Mouse (Mus musculus): Measurements from ENCODE around the gene Gm19402.
"Not testable (repeated sequence)": the region's sequence is repeated elsewhere in the genome, so short reads cannot be mapped to it uniquely, and the experiment has no call there.

Gm19402 gene

DNA sequence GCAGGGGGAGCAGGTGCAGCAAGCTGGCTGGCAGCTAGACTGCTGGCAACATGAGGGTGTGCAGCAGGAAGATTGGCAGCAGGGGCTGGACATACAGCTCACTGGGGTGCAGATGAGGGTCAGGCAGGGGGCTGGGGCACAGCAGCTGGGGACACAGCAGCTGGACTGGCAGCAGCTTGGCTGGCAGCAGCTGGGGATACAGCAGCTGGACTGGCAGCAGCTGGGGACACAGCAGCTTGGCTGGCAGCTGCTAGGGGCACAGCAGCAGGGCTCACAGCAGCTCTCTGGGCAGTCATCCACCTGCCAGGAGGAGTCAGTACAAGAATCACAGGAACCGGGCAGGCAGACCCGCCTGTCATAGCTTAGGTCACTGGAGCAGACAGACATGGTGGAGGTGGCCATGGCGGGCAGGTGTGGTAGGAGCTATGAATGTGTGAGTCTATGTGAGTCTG lies at the start of gene Gm19402:
Gene Gm19402, minus strand, starts transcription at position 402 of the 452 bp plus-strand sequence.
- not testable (repeated sequence) for DNase-seq

DNA sequence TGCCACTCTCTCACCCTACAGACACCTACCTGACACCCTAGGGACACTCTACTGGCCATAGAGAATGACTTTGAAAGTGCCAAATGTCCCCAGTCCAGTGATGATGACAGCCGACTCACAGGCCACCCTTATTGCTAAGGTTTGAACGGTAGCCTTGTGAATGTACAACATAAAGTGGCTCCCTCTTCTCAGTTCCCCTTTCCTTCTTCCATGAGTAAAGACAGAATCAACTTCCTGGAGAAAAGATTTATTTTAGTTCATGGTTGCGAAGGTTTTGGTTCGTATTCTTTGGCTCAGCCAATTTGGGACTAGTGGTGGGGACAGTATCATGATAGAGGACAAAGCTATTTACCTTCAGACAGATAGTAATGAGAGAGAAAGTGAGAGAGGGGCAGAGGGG lies 48.4 kb upstream of the Gm19402 start:
- DNase-seq: no peak

DNA sequence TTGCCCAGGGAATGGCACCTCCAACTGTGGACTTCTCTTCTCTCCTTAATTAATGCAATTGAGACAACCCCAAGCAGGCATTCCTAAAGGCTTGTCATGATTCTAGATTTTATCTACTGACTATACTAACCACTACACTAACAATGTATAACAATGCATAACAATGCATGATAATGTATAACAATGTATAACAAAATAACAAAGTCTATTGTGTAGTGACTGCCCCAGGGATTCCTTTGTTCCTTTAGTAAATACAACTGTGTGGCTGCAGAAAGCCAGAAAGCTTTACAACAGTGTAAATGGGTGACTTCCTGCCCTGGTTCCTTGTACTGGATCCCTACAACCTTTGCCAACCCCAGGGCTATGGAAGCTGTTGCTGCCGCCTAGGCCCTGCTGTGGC lies 45.4 kb upstream of the Gm19402 start:
- no peak for DNase-seq

DNA sequence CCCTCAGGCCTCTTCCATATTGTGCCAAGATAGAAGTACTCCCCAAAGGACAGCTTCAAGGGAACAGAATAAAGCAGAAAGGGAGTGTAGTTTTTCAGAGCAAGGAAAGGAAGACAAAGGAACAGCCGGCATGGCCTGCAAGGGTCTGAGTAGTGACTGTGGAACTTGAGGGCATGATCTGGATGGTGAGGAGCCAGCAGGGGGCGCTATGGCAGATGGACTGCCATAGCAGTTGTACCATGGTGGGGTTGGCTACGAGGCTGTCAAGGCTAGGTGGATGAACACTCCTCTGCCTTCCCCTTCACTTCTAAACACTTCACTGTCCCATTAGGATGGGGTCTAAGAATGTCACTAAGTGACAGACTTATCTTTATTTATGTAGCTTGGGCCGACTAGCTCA lies 38.7 kb upstream of the Gm19402 start:
- DNase-seq: peak in 1 of 2 experiments; percentile 7

DNA sequence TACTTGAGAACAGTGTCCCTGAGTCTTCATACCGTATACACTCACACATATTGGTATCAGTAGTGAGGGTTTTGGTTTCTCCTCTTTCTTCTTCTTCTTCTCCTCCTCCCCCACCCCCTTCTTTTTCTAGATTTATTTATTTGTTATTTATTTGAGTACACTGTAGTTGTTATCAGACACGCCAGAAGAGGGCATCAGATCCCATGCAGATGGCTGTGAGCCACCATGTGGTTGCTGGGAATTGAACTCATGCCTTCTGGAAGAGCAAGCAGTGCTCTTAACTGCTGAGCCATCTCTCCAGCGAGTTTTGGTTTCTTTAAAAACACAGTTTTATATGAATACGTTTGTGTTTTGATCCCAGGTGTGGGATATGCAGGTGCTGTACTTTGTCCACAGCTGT lies 37.7 kb upstream of the Gm19402 start:
- no peak for DNase-seq

DNA sequence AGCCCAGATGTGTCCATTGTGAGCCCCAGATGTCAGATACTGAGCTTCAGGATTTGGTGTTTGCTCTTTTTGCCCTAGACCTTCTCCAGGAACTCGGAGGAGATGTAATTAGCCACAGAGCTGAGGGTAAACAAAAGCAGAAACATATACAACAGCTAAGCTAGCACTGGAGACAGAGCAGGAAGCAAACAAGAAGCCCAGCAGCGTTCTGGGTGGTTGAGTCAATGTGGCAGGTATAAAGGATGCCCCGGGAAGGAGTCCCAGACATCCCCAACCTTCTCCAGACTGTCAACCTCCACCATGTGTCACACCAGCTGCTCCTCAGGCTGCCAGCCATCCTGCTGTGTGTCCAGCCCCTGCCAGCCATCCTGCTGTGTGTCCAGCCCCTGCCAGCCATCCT lies 35.6 kb upstream of the Gm19402 start, which contains the start of gene Gm10100:
Gene Gm10100, plus strand, starts transcription at position 301 of the 400 bp plus-strand sequence.
- peak in 1 of 2 experiments; percentile 10 for DNase-seq

DNA sequence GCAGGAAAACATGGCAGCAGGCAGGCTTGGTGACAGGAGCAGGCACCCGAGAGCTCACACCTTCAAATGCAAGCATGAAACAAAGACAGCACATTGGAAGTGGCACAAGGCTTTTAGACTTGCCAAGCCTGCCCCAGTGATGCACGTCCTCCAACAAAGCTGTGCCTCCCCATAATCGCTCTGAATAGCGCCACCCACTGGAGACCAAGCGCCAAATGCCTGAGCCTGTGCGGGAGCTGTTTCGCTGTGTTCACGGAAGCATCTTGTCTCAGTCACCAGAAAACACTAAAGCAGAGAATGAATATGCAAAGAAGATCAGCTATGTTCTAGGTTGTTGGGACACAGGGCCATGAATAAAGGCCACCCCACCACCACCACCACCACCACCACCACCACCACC lies 34.3 kb upstream of the Gm19402 start:
- DNase-seq: no peak

DNA sequence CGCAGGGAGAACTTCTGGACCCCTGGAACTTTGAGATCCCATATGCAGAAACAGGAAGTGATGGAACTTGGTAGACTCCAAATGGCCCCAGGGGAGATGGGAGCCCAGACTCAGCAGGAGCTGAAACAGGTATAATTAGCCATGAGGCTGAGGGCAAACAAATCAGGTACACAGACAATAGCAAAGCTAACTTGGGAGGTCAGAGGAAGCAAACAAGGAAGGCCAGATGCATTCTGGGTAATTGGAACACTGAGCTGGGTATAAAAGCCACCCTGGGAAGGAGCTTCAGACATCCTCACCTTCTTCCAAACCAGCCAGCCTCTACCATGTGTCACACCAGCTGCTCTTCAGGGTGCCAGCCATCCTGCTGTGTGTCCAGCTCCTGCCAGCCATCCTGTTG lies 29.7 kb upstream of the Gm19402 start, which contains the start of gene Krtap12-1:
Gene Krtap12-1, plus strand, starts transcription at position 301 of the 400 bp plus-strand sequence.
- not testable (repeated sequence) for DNase-seq

DNA sequence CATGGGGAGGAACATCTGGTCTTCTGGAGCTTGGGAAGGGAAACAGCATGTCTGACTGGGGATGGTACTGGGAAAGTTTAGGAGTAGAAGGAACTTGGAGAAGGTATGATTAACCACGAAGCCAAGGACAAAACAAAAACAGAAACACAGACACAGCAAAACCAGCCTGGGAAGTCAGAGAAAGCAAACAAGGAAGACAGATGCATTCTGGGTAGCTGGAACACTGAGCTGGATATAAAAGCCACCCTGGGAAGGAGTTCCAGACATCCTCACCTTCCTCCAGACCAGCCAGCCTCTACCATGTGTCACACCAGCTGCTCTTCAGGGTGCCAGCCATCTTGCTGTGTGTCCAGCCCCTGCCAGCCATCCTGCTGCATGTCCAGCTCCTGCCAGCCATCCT lies 24.9 kb upstream of the Gm19402 start, which contains the start of gene Gm10142:
Gene Gm10142, plus strand, starts transcription at position 301 of the 400 bp plus-strand sequence.
- no peak for DNase-seq

DNA sequence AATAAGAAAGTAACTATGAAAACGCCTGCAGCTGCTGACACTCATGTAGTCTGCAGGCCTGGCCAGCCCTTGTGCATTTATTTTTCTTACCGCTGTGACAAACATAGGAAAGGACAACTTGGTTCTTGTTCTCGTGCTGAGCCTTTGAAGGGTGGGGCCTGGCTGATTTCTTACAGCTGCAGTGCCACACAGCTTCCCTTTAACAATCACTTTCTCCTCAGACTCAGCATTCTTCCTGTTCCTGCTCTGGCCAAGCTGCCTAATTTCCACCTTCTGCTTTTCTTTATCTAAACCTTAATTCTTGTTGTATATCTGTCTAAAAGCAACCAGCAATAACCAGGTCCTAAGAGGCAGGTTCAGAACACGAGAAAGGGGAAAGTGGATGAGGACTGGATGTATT lies 23.2 kb upstream of the Gm19402 start:
- DNase-seq: no peak

DNA sequence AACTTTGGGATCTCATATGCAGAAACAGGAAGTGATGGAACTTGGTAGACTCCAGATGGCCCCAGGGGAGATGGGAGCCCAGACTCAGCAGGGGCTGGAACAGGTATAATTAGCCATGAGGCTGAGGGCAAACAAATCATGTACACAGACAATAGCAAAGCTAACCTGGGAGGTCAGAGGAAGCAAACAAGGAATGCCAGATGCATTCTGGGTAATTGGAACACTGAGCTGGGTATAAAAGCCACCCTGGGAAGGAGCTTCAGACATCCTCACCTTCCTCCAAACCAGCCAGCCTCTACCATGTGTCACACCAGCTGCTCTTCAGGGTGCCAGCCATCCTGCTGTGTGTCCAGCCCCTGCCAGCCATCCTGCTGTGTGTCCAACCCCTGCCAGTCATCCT lies 20.6 kb upstream of the Gm19402 start, which contains the start of gene Gm10024:
Gene Gm10024, plus strand, starts transcription at position 301 of the 400 bp plus-strand sequence.
- not testable (repeated sequence) for DNase-seq

DNA sequence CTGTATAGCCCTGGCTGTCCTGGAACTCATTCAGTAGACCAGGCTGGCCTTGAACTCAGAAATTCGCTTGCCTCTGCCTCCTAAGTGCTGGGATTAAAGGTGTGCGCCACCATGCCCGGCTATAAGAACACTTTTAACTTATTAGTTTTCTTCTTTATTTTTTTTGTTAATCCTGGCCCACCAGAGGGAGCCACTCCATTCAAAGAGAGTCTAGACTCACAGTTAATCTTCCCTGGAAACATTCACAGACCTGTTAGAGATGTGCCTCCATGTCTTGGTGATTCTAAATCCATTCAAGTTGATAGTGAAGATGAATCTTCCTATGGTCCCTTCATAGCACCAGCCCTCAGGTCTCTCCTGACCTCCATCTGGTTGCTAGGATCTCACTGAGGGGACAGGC lies 19.3 kb upstream of the Gm19402 start:
- no peak for DNase-seq

DNA sequence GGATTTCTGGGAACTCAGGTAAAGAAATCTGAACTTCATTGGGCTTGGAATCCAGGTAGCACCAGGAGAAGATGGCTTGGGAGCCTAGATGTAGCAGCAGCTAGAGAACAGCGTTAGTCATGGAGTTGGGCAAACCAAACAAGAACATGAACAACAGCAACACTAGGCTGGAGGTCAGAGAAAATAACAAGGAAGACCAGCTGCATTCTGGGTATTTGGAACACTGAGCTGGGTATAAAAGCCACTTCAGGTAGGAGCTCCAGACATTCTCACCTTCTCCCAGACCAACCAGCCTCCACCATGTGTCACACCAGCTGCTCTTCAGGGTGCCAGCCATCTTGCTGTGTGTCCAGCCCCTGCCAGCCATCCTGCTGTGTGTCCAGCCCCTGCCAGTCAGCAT lies 15.8 kb upstream of the Gm19402 start, which contains the start of gene Gm10272:
Gene Gm10272, plus strand, starts transcription at position 301 of the 400 bp plus-strand sequence.
- DNase-seq: no peak

DNA sequence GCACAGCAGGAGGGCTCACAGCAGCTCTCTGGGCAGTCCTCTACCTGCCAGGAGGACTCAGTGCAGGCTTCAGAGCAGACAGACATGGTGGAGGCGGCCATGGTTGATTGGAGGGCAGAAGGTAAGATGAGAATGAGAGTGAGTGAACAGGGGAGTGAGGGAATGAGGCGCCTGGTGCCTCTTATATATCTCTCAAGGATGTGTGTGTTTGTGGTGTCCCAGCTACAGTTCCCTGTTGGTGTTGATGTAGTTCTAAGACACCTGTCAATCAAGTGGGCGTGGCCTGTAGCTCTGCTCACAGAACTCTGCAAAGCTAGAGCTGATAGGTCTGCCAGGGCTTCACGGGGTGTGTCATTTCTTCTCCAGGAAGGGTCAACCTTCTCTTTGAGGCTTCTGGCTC lies 6.6 kb upstream of the Gm19402 start, which contains the start of gene Gm9508:
Gene Gm9508, minus strand, starts transcription at position 101 of the 400 bp plus-strand sequence.
- no peak for DNase-seq

DNA sequence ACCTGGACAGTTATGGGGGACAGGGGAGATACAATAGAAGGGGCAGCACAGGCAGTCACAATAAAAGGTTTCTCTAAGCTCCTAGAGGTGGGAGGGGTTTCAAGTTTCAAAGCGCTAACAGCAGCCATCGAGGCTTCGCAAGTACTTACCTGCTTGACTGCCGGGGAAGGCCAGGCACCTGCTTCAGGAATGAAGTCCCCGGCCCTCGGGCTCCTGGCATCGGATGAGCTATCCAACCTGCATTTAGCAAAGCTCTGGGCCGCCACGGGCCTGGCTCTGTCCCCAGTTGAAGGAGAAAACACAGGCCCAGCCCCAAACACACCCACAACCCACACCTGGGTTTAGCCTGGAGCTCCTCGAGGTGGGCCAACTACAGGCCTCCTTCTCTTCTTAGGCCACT lies 3.5 kb downstream of the Gm19402 start:
- DNase-seq: no peak

DNA sequence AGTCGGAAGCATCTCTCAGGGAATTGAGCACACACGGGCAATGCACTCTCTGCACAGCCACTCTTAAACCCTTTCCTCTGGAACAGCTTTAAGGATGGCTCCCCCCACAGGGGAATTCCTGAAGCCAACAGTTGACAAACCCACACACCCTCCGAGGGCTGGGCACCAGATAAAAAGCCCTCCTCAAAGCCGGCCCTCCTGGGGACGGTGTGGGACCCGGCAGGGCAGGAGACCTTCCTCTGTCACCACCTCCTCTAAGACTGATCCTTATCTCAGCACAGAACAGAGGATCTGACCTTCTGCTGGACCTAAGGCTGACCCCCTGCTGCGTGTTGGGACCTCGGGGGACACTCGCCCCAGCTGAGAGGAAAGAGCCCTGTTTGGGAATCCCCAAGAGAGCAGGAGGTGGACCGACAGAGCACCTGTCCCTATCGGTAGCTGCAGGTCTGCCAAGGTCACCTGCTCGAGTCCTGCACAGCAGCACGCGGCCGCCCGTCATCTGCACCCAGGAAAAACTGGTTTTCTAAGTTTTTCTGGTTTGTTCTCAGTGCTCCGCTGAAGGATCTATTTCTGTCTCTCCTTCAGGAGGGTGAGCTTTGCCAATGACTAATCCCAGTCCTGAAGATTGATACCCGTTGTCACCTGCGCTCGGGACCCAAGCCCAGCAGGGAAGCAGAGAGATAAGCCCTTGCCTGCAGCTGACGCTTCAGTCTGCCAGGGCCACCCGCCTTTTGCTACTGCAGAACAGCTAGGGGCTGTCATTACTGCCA lies 4.5 kb downstream of the Gm19402 start, which contains the start of gene Tspear:
Gene Tspear, plus strand, starts transcription at position 675 of the 770 bp plus-strand sequence.
- no peak for DNase-seq

DNA sequence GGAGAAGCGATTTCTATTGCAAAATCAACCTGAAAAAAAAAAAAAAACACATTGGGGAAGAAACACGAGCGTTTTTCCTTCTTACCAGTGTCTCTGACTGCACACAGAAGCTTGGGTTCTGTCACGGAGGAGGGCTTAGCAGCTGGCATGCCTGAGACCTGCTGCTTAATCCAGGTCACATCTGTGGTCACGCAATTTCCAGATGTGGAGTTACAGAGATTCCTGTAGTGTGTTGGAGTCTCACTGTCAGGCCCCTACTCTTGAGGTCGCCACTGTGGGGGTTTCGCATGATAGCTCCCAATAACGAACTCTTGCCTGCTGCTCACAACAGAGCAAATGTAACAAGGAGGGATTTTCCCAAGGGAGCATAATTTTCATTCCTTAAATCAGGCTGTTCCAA lies 6.4 kb downstream of the Gm19402 start:
- no peak for DNase-seq

DNA sequence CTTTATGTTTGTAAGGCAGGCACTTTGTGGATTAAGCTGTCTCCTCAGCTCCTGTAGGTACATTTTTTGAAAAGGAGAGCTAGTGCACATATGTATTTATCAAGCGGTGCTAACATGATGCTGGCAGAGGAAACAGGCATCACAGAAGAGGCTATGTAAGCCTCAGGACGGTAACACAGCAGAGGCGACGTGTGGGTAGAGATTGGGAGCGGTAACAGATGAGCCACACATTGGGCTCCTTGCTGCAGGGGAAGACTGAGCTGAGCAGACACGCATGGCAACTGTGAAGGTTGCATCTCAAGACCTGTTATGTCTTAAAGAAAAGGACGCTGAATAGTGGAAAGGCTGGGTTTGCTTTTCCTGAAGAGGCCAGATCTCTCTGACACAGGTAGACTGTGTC lies 7.6 kb downstream of the Gm19402 start:
- DNase-seq: no peak

DNA sequence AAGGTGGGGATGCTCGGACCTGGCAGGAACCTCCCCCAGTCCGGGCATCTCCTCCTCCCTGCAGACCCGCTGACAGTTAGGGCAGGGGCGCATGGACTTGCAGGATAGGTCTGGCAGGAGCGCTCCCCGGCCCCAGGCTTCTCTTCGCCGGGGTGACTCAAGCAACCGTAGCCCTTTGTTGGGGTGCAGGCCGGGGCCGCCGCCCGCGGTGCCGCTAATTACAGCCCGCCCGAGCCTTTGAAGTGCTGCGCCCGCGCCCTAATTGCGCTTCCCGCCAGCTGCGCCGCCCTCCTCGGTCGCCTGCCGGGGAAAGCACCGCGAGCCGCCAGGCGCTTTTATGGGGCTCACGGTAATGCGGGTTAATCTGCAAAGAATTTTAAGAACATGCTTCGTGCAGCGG lies 13.0 kb downstream of the Gm19402 start:
- DNase-seq: no peak

DNA sequence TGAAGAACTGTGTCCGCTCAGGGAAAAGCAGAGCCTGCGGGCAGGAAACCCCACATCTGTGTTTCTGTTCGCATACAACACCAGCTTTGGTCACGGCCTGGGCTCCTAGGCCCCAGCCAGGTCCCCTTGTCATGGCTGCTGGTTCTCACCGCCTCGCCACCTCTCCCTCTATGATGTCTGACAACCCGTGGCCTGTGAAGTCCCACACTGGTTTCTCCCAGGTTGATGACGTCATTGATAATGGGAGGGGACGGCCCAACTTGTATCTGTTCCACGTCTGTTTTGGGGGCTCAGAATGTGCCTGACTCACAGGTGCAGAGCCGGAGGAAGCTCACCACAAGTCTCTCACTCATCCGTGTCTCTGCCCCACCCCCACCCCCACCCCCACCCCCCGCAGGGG lies 16.8 kb downstream of the Gm19402 start:
- DNase-seq: no peak

DNA sequence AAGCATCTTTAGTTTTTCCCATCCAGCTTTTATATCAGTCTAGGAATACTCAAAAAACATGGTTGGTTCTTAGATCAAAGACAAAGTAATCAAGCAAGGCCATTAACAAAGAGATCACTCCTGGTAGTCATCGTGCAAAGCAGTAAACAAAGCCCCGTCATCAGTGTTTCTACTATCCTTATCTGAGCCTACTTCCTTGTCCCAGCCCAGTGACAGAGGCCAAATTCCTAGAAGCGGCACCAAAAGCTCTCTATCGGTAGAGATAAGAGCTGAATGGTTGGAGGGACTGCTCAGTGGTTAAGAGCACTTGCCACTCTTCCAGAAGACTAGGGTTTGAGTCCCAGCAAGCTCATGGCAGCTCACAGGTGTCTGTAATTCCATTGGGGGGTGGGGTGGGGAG lies 19.0 kb downstream of the Gm19402 start:
- DNase-seq: no peak

DNA sequence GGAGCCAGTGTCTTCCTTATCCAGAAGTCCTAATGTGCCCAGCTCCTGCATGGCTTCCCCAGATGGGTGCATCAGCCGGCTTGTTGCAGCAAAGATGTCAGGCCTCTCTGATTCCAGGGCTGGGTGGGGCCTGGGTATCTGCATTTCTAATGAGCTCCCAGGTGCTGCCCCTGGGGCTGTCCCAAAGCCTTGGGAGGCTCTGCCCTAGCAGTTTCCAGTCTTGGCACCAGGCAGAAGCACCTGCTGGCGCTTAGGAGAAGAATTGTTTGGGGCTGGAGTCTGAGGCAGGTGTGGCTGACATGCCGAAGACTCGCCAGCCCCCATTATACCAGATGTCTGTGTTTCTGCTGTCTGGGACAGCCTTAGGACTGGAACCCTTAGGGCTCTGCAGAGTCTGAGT lies 19.8 kb downstream of the Gm19402 start:
- DNase-seq: no peak

DNA sequence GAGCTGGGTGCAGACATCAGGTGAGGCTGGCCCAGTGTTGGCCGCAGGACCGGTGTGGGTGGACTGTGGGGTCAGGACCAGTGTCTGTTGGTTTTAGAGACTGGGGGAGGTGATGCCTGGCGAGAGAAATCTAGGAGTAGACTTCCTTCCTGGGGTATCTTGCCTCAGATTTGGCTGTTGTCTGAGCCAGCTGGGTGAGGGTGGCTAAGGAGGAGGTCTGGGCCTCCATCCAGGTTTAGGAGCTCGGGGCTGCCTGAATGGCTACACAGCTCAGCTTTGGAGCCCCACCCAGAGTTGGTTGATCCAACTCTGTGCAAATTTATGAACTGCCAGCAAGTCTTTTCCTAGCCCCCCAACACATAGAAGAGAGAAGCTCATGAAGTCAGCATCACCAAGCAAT lies 23.2 kb downstream of the Gm19402 start:
- DNase-seq: no peak

DNA sequence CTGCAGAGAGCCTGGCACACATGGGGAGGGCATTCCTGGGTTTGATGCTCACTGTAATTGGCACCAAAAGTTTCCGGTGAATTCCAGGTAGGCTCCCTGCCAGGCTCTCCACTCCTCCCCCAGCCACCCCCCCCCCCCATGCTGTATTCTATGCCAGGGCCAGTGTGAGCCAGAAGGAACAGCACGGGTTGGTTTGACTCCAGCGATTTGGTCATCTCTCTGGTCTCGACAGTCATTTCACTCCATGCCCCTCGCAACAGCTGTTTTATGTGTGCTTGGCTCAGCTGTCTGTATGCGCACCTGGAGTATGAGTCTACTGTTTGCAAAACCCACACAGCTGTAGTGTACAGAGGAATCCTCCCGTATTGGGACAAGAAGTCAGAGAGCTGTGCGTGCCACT lies 24.2 kb downstream of the Gm19402 start:
- peak in 1 of 2 experiments; percentile 24 for DNase-seq

Data from cerebellum, postnatal 25 days (tissue).